Mouse (Mus musculus) heart, postnatal 25 days (tissue): ENCODE data around the gene Nsfl1c. TPM values are rescaled to one million over a fixed set of nuclear protein-coding genes. Genes with fewer than 3 reads are reported as not detected.
"Not testable (repeated sequence)": the region's sequence is repeated elsewhere in the genome, so short reads cannot be mapped to it uniquely, and the experiment has no call there.

Experiments
- DNase-seq: peaks from one replicate; pipeline ENCODE4 v3.0.0; 2022; ENCODE audit warnings: low spot score
- intact Hi-C: fragments of 180-260 bp; cut with DNase I; formaldehyde crosslinking; loops from one replicate; pipeline ENCODE4 v1.15.1; 2025
- total RNA-seq, 2 experiments: library from RNA; stranded (reverse); gene quantifications; 2 replicates each; pipeline ENCODE4 v1.2.3; 2021

Nsfl1c gene
- 10 to 100 TPM; 78.5 to 80.0 TPM for total RNA-seq

DNA sequence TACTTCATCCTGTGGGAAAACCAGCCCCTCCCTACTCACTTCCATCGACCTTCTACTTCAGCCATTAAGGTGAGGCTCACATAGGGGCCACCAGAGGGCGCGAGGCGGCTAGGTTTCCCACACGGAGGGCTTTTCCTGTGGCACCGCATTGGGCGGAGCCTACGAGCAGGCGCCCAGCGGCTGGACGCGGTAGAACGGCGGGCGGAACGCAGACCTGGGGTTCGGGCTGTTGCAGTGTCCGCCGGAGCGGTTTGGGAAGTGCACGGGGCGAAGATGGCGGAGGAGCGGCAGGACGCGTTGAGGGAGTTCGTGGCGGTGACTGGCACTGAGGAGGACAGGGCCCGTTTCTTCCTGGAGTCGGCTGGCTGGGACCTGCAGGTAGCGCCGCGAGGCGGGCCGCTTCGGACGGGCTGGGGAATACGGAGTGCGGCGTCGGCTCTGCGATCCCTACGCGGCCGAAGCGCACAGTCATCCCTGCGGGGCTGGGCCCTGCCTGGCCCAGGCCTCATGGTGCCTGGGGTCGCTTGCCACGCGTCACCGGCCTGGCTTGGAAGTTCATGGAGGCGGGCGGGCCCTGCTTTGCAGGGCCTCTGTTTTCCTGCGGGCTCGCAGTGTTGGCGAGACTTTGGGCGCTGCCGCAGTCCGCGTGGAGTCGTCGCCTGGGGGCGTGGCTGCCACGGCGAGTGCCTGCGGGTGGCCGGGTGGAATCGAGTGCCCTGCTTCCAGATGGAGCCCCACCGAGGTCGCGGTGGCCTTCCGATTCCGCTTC is at the start of gene Nsfl1c:
Gene Nsfl1c (plus strand): TSS at position 148 of the 769 bp plus-strand sequence.
- intact Hi-C loops, result loop anchor here (2.0 to 5.0 kb wide), 5 partner anchors 49 to 248 kb away; partner anchors contain the start of genes Fkbp1a, Psmf1 and Snph
- DNase-seq, result peak; percentile 86

DNA sequence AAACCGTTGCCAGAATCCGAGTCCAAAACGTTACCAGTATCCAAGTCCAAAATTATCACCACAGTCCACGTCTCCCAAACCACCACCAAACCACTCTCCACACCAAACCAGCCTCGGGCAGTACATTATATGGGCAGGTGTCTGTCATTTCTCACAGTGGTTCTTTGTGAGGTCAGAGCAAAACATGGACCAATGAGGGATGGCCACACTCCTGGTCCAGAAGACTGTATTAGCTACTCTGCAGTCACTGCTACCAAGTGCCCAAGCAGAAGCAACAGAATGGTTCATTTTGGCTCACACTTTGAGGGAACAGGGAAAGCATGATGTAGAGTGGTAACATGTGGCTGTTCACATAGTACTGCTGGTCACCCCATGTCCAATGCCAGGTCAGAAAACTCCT is 17.9 kb upstream of the Nsfl1c start, which contains the start of gene 4921509C19Rik:
Gene 4921509C19Rik (minus strand): TSS at position 101 of the 400 bp plus-strand sequence.
- DNase-seq, intact Hi-C loops: not testable (repeated sequence)

DNA sequence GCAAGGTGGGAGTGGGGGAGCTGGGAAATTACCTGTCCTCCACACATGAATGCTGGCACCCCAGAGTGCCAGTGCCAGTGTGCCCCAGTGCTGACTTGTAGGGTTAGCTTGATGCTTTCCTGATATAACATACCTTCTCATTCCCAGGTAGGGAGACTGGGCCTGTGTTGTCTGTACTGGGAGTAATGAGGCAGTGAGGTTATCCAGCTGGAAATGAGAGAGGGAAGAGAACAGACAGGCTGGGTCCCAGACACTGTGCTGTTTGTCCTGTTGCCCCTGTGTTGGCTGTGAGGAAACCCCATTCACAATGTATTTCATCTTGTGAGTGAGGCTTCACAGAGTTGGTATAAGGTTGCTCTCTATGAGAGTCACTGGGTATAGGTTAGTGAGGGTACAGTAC is 7.5 kb upstream of the Nsfl1c start:
- intact Hi-C loops, result no loop called here
- DNase-seq, result no peak

DNA sequence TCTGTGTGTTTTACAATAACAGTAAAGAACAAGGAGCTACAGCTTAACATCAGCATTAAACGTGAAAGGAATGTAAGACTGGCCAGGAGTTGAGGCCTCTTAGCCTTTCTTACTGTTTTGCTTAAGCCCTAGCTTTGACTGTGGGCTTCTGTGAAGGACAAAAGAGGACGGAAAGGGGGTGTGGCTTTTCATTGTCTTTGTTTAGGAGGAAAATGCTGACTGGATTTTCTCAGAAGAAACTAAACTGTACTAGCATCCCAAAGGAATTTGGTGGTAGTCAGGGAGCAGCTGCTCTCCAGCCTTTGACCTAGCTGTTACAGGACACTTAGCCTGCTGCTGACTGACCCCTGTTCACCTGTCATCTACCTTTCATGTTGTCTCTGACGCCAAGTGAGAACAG is 4.4 kb downstream of the Nsfl1c start:
- intact Hi-C loops, result no loop called here
- no peak for DNase-seq

DNA sequence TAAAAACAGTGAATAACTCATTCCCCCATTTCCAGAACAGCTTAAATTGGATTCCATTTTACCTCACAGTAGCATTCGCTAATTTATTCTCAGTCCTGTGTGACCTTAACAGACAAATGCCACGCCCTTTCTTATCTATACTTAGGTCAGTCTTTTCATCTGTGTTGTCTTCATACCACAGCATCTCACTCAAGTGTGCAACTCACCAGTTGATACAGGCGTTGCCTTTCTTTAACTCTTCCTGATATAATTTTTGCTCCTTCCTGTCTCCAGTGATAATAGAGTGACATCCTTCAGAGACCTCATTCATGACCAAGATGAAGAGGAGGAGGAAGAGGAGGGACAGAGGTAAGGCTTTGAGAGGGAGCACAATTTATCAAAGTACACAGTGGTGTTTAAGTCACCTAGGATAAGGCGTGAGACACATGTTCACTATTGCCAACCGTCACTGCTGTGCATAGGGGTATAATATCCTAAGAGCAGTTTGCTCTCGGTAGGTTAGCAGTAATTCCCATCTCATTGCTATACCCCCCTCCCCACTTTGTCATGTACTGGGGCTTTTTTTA is 6.5 kb downstream of the Nsfl1c start:
- intact Hi-C loops, result no loop called here
- DNase-seq, result no peak

DNA sequence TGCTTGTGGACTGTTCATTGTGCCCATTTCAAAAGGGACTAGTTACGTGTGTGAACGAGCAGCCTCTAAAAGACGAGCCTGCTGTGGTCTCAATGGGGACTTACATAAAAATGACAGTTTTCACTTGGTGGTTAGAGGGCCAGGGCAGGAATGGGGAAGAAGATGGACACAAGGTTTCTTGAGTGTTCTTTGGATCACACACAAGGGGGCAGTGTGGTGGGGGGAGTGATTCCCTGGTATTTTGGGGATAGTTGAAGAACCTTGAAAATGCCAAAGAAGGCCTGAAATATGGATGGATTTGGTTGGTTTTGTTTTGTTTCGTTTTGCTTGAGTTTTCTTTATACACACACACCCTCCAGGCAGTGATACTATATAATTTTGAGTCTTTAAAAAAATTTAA is 10.2 kb downstream of the Nsfl1c start:
- no peak for DNase-seq
- intact Hi-C loops, result no loop called here

DNA sequence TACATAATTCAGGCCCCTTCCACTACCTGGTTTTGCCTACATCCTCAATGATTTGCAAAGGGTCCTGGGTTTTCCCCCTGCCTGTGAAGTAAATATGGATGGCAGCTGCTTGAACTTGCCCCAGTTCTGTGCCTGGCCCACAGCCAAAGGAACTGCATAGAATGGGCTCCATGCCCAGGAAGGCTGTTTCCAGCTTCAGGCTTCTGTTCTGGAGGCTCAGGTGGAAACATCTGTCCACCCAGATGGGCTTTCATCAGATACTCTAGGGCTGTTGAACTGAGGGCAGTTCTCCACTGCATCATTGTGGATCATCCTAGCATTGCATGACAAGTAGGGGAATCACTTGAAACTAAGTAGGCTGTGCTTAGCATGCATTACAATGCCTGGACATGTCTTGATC is 18.2 kb downstream of the Nsfl1c start:
- DNase-seq, result no peak
- intact Hi-C loops, result no loop called here

DNA sequence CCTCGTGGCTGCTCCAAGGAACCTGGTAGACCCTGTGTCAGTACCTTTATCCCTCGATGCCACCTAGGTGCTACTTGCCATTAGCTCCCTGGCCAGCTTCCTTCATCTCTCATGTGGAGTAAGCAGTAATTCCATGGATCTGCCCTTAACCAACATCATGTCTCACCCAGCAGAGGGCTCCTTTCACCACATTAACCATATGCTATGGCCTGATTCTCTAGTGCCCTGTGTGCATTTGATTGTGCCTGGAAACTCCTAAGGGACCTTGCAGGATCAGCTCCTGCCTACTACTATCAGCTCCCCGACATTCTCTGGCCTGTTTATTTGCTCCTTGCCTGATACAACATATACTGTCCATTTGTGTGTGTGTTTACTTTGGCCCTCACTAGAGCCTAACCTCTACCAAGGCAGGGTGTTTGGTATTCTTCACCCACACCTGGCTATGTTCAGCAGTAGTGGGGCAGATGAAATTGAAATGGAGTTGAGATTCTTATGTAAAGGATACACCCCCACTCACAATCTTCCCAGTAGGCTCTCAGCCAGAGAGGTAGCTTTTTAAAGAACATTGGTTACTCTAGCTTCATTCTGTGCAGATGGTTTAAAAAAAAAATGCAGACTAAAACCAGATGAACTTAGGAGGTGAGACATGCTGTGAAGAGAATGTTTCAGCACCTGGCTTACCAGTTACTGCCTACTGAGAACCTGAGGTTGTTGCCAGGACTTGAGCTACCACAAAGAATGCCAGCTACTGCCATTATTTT is 19.7 kb downstream of the Nsfl1c start:
- intact Hi-C loops, result no loop called here
- DNase-seq, result no peak

DNA sequence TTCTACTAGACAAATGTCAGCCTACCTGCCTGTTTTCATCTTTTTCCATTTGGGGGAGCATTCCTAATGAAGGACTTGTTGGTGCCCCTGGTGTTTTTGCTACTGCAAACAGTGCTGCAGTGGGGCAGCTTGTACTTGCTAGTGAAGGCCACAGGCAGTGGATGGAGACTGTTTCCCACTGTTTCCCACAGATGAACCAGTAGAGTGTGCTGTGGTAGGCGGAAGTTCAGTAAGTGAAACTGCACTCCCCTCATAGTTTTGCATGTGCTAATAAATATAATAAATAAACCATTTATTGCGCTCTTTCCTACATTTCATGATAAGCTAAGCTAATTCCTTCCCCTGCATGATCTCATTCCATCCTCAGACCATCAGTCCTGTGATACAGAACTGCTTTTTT is 25.0 kb downstream of the Nsfl1c start:
- intact Hi-C loops, result no loop called here
- DNase-seq, result no peak

DNA sequence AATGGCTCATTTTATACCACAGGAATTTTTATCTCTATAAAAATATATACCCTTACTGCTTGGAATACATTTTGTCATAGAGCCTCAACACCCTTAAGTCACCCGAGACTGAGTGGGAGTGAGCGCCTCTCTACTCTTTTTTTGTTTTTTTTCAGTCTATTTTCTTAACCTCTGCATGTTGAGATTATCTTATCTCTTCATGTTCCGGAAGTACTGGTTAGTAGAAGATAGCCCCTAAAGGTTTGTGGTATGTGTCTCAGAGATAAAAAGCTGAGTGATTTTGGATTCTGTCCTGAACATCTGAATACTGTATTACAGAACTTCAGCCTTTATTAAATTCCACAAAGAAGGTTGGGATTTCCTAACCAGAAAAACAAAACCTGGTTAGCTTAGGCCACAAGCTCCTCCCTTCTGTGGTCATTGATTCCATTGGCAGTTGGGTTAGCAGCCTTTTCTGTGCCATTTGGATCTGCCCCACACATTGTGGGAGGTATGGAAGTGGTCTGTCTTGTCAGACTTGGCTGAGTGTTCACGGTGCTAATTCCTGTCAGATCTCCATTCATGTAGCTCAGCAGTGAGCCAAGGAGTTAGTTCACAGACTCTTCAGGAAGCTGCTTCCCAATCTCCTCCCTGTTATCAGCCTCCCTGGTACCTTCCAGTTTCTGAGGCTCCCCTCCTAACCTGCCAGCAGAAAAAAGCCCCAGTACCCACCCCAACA is 30.5 kb downstream of the Nsfl1c start:
- intact Hi-C loops, result no loop called here
- DNase-seq, result no peak

DNA sequence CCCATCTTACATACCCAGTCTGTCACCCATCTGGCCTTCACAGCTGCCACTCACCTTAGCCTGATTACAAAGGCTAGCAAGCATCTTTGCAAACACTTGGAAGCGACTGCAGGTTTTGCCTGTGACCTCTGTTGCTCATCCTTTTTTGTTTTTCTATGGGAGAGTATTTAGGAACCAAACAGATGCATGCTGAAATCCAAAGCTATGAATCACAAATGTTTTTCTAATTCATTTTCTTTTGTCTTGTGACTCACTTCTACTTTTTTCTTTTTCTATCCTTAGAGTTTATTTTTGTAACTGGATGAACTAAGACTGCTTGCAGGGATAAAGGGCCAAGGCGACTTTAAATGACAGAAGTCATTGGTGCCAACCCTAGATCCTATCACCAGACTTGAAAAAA is 31.5 kb downstream of the Nsfl1c start:
- DNase-seq, result no peak
- intact Hi-C loops, result no loop called here

DNA sequence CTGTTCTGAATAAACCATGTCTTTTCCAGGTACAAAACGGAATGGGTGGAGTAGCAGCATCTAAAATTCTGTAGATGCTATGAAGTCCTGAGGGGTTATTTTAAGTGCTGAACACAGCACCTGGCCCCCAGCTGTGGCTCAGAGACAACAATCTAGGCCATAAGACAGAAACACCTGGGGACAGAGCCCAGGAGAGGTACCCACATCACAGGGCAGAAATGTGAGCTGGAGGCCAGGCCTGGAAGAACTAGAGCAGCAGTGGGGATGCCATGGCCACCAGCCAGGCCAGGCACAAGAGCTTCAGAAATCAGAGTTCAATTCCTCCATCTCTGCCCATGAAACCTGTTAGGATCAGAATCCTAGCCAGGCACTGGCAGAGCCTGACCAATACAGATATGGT is 34.1 kb downstream of the Nsfl1c start:
- intact Hi-C loops, result no loop called here
- DNase-seq, result no peak

DNA sequence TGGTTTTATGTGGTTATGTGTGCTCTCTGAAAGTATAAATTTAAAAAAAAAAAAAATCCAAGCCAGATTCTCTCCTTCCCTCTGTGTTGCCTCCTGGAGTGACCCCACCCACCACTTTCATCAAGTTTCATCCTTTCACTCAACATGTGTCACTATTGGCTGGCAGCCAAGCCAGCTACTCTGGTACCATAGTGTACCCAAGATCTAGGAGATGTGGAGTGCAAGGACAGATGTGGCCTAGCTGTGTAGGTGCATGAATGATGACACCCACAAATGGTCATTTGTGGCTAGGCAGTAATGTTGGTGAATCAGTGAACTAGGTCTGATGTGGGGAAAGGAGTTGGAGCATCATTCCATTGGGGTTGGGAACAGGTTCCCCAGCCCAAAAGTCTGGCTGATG is 35.2 kb downstream of the Nsfl1c start:
- DNase-seq, result no peak

DNA sequence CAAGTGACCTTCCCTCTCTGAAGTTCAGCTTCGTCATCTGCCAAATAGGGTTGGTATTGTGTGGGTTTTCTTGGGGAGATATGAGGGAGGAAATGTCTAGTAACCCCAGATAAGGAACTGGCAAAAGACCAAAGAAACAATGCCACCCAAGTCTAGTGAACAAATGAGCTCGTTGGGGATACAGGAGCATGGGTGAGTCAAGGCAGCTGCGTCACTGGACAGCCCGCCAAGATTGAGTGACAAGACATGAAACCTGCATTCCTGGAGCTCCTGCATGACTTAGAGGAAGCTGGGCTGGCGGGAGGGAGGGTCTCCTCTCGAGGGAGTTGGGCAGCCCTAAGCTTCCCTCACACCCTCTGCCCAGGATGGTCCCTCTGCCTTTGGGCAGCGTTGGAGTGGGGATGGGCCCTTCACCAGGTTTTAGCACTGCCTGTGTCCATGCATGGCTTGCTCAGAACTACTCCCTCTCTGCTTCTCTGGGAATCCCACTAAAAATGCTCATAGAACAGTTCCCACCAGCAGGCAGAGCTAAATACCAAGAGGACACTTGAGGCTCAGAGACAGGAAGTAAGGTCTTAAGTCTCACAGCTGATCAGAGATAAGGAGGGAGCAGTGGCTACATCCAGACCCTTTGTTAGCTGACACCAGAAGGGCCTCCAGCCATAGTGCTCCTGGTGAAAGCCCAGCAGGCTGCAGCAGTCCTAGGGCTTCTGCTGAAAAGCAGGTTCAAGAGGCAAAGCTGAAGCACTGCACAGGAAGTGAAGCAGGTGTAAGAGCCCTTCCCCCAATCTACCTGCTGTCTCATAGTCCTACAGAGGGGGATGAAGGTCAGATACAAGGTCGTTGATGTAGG is 36.6 kb downstream of the Nsfl1c start:
- intact Hi-C loops, result no loop called here
- DNase-seq, result no peak

More for the DNA sequence above, 35.2 kb downstream of the Nsfl1c start:
- intact Hi-C loops, result no loop called here

DNA sequence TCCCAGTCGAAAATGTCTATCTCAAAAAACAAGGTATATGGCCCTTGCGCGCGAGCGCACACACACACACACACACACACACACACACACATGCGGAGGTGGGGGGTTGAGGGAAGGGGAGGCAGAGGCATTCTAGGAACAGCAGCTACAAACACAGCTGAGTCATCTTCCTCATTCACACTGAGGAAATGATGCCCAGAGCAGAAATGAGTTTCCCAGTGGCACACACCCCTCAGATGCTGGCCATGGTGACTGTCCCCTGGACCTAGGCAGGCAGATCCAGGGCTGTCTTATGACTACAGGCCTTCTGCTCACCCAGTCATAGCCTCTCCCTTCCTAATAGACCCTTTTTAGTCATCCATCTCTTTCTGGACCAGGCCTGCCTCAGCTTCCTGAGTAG is 39.6 kb downstream of the Nsfl1c start:
- intact Hi-C loops, result no loop called here
- DNase-seq, result no peak

DNA sequence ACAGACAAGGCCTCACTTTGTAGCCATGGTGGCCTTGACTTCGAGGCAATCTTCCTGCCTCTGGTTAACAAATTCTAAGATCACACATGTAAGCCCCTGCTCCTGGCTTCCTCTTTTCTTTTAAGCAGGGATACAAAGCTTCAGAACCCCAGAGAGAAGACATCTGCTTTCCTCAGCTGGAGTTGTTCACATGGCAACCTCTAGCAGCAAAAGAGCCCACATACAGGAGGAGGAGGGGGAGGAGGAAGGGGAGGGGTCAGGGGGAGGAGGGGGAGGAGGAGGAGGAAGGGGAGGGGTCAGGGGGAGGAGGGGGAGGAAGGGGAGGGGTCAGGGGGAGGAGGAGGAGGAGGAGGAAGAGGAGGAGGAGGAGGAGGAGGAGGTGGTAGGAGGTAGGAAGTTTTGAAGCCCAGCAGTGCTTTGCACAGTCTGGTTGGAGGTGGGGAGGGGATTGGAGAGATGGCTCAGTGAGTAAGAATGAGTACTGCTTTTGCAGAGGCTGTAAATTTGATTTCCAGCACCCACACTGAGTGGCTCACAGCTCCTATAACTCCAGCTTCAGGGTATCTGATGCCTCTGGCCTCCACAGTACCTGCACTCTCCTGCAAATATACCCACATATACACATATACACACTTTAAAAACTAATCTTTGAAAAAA is 42.1 kb downstream of the Nsfl1c start:
- intact Hi-C loops, result no loop called here
- DNase-seq, result no peak

DNA sequence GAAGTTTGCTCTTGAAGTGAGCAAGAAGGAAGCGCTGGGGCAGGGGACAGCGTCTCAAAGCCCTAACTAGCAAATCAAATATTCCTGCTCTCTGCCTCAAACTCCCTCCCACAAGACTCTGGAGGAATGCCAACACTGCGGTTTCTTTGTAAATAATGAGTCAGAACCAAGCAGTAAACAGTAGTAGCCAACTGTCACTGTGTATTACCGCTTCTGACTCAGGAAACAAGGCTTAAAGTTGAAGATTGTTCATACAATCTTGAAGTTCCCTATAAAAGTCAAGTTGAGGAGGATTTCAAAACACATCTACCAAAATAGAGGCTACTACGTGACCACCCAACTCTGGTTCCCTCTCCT is 42.6 kb downstream of the Nsfl1c start:
- DNase-seq, result no peak
- intact Hi-C loops, result no loop called here

DNA sequence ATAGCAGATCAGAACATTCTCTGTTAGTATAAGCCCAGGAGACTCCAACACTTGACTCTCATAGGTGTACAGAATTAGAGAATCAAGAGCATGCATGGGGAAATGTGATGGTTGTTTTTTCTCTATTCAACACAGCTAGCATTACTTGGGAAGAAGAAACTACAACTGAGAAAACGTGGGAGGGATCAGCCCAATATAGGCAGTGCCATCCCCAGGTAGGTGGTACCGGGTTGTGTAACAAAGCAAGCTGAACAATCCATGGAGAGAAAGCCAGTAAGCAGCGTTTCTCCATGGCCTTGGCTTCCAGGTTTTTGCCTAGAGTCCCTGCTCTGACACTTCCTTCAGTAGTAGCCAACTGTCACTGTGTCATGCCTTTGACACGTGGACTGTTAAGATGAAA is 44.7 kb downstream of the Nsfl1c start:
- intact Hi-C loops, result no loop called here
- no peak for DNase-seq
